Mouse (Mus musculus): ENCODE results near the gene Sec14l4. TPM values are rescaled to one million over a fixed set of nuclear protein-coding genes. Genes with fewer than 3 reads are reported as not detected.

Gene Sec14l4
- polyA plus RNA-seq, 1 experiment from 2014 or later, result not detected

GRCm38 (mm10) chr11:4031961-4032360, 699 bp downstream of the Sec14l4 start:
- Histone ChIP-seq H3K4me1 (replicated peaks) (no peaks in the 10 kb centered on the region), H3K36me3 (no peaks in the 10 kb centered on the region), H3K27me3 (peaks cover 4% of the 10 kb centered on the region; the same call in 1 of the 2 replicates), H3K9me3 (no peaks in the 10 kb centered on the region), H3K9ac (no peak overlapping the region), H3K4me2 (no peak overlapping the region), H3K27ac (no peak overlapping the region), H3K4me3 (no peak overlapping the region)
- 42% methylated on average over 12 of the region's 12 CpGs for WGBS
- no peak for ATAC-seq (ENCODE audit: low FRiP score)

GRCm38 (mm10) chr11:4033471-4033870, 2.2 kb downstream of the Sec14l4 start:
- Histone ChIP-seq H3K4me2 (no peak overlapping the region), H3K27me3 (peaks cover 4% of the 10 kb centered on the region; the same call in 1 of the 2 replicates), H3K4me1 (replicated peaks) (no peaks in the 10 kb centered on the region), H3K9ac (no peak overlapping the region), H3K27ac (no peak overlapping the region), H3K4me3 (no peak overlapping the region), H3K36me3 (no peaks in the 10 kb centered on the region), H3K9me3 (no peaks in the 10 kb centered on the region)
- ATAC-seq (ENCODE audit: low FRiP score), result no peak
- 75% methylated on average over 7 of the region's 7 CpGs for WGBS

GRCm38 (mm10) chr11:4034169-4034568, 2.9 kb downstream of the Sec14l4 start:
- Histone ChIP-seq H3K4me1 (replicated peaks) (no peaks in the 10 kb centered on the region), H3K4me3 (no peak overlapping the region), H3K4me2 (no peak overlapping the region), H3K36me3 (no peaks in the 10 kb centered on the region), H3K27me3 (peaks cover 4% of the 10 kb centered on the region; the same call in 1 of the 2 replicates), H3K9me3 (no peaks in the 10 kb centered on the region), H3K27ac (no peak overlapping the region), H3K9ac (no peak overlapping the region)
- no peak for ATAC-seq (ENCODE audit: low FRiP score)
- WGBS, result 93% methylated on average over 4 of the region's 4 CpGs

GRCm38 (mm10) chr11:4035116-4035892, 4.0 kb downstream of the Sec14l4 start:
- H3K27me3 ChIP-seq, result peaks cover 4% of the 10 kb centered on the region; the same call in 1 of the 2 replicates
- H3K27ac ChIP-seq, result no peak overlapping the region
- no peaks in the 10 kb centered on the region for H3K9me3 ChIP-seq
- H3K9ac ChIP-seq, result no peak overlapping the region
- no peak overlapping the region for H3K4me3 ChIP-seq
- no peak for ATAC-seq (ENCODE audit: low FRiP score)
- 71% methylated on average over 18 of the region's 18 CpGs for WGBS
- H3K36me3 ChIP-seq, result no peaks in the 10 kb centered on the region
- no peak overlapping the region for H3K4me2 ChIP-seq
- H3K4me1 ChIP-seq (replicated peaks), result no peaks in the 10 kb centered on the region

- Histone ChIP-seq H3K27me3 (peaks cover 4% of the 10 kb centered on the region; the same call in 1 of the 2 replicates), H3K27ac (no peak overlapping the region), H3K9ac (no peak overlapping the region), H3K4me3 (no peak overlapping the region), H3K4me2 (no peak overlapping the region), H3K9me3 (no peaks in the 10 kb centered on the region), H3K4me1 (replicated peaks) (no peaks in the 10 kb centered on the region), H3K36me3 (no peaks in the 10 kb centered on the region)
- ATAC-seq (ENCODE audit: low FRiP score), result no peak
- 91% methylated on average over 6 of the region's 6 CpGs for WGBS
Measured at GRCm38 (mm10) chr11:4035916-4036315, 4.7 kb downstream of the Sec14l4 start.

GRCm38 (mm10) chr11:4036365-4037084, 5.3 kb downstream of the Sec14l4 start:
- Histone ChIP-seq H3K27me3 (peaks cover 4% of the 10 kb centered on the region; the same call in 1 of the 2 replicates), H3K9ac (no peak overlapping the region), H3K4me1 (replicated peaks) (no peaks in the 10 kb centered on the region), H3K4me2 (no peak overlapping the region), H3K9me3 (no peaks in the 10 kb centered on the region), H3K4me3 (no peak overlapping the region), H3K27ac (no peak overlapping the region), H3K36me3 (no peaks in the 10 kb centered on the region)
- 80% methylated on average over 9 of the region's 9 CpGs for WGBS
- ATAC-seq (ENCODE audit: low FRiP score), result no peak

- ATAC-seq (ENCODE audit: low FRiP score), result no peak
- no peaks in the 10 kb centered on the region for H3K36me3 ChIP-seq
- no peak overlapping the region for H3K27ac ChIP-seq
- no peak overlapping the region for H3K4me2 ChIP-seq
- H3K4me3 ChIP-seq, result no peak overlapping the region
- no peaks in the 10 kb centered on the region for H3K4me1 ChIP-seq (replicated peaks)
- H3K9me3 ChIP-seq, result no peaks in the 10 kb centered on the region
- 95% methylated on average over 4 of the region's 4 CpGs for WGBS
- no peaks in the 10 kb centered on the region for H3K27me3 ChIP-seq
- no peak overlapping the region for H3K9ac ChIP-seq
Measured at GRCm38 (mm10) chr11:4039951-4040350, 8.7 kb downstream of the Sec14l4 start.

GRCm38 (mm10) chr11:4041123-4041625, 9.9 kb downstream of the Sec14l4 start:
- 85% methylated on average over 6 of the region's 6 CpGs for WGBS
- Histone ChIP-seq H3K9ac (no peak overlapping the region), H3K4me3 (no peak overlapping the region), H3K4me2 (no peak overlapping the region), H3K9me3 (no peaks in the 10 kb centered on the region), H3K4me1 (replicated peaks) (no peaks in the 10 kb centered on the region), H3K36me3 (no peaks in the 10 kb centered on the region), H3K27ac (no peak overlapping the region), H3K27me3 (no peaks in the 10 kb centered on the region)
- ATAC-seq (ENCODE audit: low FRiP score), result no peak

- Histone ChIP-seq H3K36me3 (no peaks in the 10 kb centered on the region), H3K27me3 (no peaks in the 10 kb centered on the region), H3K9me3 (no peaks in the 10 kb centered on the region), H3K4me1 (replicated peaks) (no peaks in the 10 kb centered on the region), H3K9ac (no peak overlapping the region), H3K4me3 (no peak overlapping the region), H3K4me2 (no peak overlapping the region), H3K27ac (no peak overlapping the region)
- WGBS, result 92% methylated on average over 7 of the region's 7 CpGs
- no peak for ATAC-seq (ENCODE audit: low FRiP score)
Measured at GRCm38 (mm10) chr11:4043081-4043480, 11.8 kb downstream of the Sec14l4 start.

- Histone ChIP-seq H3K27me3 (no peaks in the 10 kb centered on the region), H3K4me2 (no peak overlapping the region), H3K9ac (no peak overlapping the region), H3K4me3 (no peak overlapping the region), H3K27ac (no peak overlapping the region), H3K4me1 (replicated peaks) (no peaks in the 10 kb centered on the region), H3K9me3 (no peaks in the 10 kb centered on the region), H3K36me3 (no peaks in the 10 kb centered on the region)
- 69% methylated on average over 5 of the region's 5 CpGs for WGBS
- no peak for ATAC-seq (ENCODE audit: low FRiP score)
Measured at GRCm38 (mm10) chr11:4046526-4046925, 15.3 kb downstream of the Sec14l4 start.

- no peak for ATAC-seq (ENCODE audit: low FRiP score)
- Histone ChIP-seq H3K27ac (no peak overlapping the region), H3K4me1 (replicated peaks) (no peaks in the 10 kb centered on the region), H3K9me3 (no peaks in the 10 kb centered on the region), H3K27me3 (no peaks in the 10 kb centered on the region), H3K4me3 (no peak overlapping the region), H3K4me2 (no peak overlapping the region), H3K9ac (no peak overlapping the region), H3K36me3 (no peaks in the 10 kb centered on the region)
- 97% methylated on average over 2 of the region's 2 CpGs for WGBS
Measured at GRCm38 (mm10) chr11:4047766-4048165, 16.5 kb downstream of the Sec14l4 start.

- H3K27ac ChIP-seq, result no peak overlapping the region
- H3K9ac ChIP-seq, result no peak overlapping the region
- H3K4me1 ChIP-seq (replicated peaks), result no peaks in the 10 kb centered on the region
- ATAC-seq (ENCODE audit: low FRiP score), result no peak
- H3K9me3 ChIP-seq, result no peaks in the 10 kb centered on the region
- H3K4me2 ChIP-seq, result no peak overlapping the region
- H3K27me3 ChIP-seq, result no peaks in the 10 kb centered on the region
- no peak overlapping the region for H3K4me3 ChIP-seq
- WGBS, result 88% methylated on average over 6 of the region's 6 CpGs
- no peaks in the 10 kb centered on the region for H3K36me3 ChIP-seq
Measured at GRCm38 (mm10) chr11:4048438-4048837, 17.2 kb downstream of the Sec14l4 start.
